Mouse (Mus musculus): ENCODE results near the gene Prl2c3.
"Not testable (repeated sequence)": the region's sequence is repeated elsewhere in the genome, so short reads cannot be mapped to it uniquely, and the experiment has no call there.

Prl2c3 gene

DNA sequence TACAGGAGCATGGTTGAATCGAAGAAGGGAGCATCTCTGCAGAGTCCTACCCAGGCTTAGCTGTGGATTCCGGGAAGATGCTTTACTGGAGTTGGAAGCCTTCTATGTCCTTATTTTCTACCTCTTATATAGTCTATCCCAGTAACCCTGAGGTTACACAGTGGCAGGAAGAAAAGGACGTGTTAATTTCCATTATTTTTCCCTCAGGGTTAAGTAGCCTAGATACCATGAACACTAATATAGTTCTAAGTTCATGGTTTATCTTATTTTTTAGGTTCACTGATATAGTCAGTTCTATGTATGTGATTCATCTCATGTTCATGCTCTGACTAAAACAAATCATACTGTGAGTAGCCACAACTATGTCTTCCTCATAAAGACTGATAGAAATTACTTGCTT is at the start of gene Prl2c3:
Gene Prl2c3, minus strand, starts transcription at position 101 of the 400 bp plus-strand sequence.
- DNase-seq (ENCODE audit: low read depth, low spot score), result not testable (repeated sequence)

DNA sequence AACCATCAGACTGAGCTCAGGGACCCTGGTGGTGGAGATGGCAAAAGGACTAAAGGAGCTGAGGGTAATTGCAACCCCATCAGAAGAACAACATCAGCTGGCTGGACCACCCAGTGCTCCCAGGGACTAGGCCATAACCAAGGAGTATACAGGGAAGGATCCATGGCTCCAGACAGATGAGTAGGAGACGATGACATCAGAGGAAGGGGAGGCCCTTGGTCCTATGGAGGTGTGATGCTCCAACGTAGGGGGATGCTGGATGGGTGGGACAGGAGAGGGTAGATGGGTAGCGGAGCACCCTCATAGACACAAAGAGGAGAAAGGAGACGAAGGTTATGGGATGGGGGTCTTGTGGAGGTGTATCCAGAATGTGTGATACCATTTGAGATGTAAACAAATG is 48.4 kb upstream of the Prl2c3 start:
- DNase-seq (ENCODE audit: low read depth, low spot score), result not testable (repeated sequence)

DNA sequence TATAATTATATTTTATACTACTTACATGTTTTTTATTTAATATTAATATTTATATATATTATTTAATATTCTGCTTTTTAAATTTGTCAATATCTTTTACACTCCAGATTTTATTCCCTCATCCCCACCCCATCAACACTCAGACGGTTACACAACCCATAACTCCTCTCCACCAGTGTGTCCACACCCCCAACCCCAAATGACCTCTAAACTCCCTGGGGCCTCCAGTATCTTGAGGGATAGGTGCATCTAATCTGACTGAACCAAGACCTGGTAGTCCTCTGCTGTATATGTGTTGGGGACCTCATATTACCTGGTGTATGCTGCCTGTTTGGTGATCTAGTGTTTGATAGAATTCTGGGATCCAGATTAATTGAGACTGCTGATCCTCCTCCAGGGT is 44.8 kb upstream of the Prl2c3 start:
- DNase-seq (ENCODE audit: low read depth, low spot score), result not testable (repeated sequence)

DNA sequence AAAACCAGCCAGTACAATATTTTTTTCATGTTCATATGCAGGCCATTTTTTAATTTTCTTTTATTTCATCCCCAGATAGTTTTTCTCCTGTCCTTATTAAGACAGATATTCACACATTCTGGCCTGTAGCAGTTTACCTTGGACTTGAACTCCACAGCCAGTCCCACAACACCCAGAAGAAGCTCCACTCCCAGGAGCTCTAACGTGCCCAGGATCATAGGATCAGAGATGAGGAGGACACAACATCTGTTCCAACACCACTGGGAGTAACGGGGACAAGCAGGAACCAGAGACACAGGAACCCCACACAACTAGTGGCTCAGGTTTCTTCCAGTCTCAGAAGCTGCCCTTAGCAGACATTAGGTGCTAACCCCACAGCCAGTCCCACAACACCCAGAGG is 37.7 kb upstream of the Prl2c3 start:
- not testable (repeated sequence) for DNase-seq (ENCODE audit: low read depth, low spot score)

DNA sequence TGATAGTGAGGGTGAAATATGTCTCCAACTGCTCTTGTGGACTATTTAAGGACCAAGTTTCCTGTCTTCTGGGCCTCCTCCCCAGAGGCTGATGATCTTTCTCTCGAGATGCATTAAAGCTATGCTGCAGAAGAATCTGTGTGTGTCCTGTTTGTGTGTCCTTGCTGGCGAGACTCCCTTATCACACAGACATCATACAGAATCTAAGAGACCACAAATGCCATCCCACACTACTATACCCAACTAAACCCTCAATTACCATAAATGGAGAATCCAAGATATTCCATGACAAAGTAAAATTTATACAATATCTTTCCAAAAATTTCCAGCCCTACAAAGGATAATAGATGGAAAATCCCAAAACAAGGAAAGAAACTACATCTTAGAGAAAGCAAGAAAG is 31.9 kb upstream of the Prl2c3 start:
- no peak for DNase-seq (ENCODE audit: low read depth, low spot score)

DNA sequence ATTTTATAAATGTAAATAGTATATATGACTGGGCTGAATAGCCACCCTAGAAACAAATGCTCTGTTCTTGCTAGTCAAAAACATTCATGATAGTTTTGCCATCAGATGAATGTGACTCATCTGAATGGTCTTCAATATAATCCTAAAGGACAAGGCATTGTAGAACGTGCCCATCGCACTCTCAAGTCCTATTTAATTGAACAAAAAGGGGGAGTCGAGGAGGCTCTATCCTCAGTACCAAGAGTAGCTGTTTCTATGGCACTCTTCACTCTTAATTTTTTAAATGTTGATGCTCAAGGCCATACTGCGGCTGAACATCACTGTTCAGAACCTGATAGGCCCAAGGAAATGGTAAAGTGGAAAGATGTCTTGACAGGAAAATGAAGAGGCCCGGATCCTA is 29.2 kb upstream of the Prl2c3 start:
- DNase-seq (ENCODE audit: low read depth, low spot score), result no peak

DNA sequence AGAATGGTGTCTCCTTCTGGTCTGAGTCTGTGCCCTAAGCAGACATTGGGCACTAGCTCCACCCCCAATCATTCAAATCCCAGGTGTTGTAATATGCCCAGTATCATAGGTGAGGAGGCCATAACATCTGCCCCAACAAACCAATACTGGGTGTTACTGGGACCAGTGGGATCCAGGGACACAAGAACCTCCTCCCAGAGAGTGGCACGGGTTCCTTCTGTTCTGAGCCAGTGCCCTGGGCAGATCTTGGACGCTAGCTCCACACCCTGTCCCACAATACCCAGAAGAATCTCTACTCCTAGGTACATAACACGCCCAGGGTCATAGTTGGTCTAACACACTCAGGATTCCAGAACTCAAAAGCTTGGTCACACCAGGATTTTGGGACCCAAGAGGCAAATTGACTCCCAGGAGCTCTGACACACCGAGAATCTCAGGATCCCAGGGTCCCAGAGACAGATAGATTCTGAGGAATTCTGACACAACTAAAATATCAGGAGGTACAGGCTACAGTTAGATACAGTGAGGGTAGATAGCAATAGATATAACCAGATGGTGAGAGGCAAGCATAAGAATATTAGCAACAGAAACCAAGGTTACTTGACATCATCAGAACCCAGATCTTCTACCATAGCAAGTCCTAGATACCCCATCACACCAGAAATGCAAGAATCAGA is 24.8 kb upstream of the Prl2c3 start:
- not testable (repeated sequence) for DNase-seq (ENCODE audit: low read depth, low spot score)

DNA sequence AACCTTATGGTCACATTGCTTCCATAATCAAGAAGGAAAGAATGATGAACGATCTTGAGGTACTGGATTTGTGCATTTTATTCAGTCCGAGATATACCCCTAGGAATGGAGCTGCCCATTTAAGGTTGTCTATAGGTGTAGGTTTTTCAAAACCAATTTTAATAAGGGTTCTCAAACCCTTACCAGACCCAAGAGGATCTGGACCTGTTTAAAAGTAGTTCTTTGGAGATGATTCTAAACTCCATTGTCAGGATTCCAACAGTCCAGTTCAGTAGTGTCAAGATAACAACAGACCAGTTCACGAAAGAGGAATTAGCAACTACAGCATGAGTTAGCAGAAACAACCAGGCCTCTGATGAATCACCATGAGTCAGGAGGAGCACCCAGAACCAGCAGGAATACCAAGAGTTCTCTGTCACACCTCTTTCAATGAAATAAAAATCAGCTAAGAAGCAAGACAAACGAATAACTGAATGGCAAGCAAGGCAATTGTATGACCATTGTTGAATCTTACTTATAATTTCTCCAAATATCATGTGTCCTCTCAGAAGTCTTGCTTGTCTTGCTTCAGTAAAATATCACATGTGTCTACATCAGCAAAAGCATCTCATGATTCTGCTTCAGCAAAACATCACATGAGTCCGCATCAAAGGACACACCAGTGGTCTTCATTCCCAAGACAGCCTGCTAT is 14.0 kb upstream of the Prl2c3 start:
- not testable (repeated sequence) for DNase-seq (ENCODE audit: low read depth, low spot score)

DNA sequence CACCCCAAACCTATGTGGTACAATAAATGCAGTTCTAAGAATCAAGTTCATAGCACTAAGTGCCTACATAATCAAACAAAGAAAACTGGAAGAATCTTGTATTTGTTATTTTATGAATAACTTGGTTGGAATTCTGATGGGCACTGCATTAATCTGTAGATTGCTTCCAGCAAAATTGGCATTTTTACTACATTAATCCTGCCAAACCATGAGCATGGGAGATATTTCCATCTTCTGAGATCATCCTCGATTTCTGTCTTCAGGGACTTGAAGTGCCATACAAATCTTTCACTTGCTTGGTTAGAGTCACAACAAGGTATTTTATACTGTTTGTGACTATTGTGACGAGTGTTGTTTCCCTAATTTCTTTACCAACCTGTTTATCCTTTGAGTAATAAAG is 9.7 kb upstream of the Prl2c3 start:
- no peak for DNase-seq (ENCODE audit: low read depth, low spot score)

DNA sequence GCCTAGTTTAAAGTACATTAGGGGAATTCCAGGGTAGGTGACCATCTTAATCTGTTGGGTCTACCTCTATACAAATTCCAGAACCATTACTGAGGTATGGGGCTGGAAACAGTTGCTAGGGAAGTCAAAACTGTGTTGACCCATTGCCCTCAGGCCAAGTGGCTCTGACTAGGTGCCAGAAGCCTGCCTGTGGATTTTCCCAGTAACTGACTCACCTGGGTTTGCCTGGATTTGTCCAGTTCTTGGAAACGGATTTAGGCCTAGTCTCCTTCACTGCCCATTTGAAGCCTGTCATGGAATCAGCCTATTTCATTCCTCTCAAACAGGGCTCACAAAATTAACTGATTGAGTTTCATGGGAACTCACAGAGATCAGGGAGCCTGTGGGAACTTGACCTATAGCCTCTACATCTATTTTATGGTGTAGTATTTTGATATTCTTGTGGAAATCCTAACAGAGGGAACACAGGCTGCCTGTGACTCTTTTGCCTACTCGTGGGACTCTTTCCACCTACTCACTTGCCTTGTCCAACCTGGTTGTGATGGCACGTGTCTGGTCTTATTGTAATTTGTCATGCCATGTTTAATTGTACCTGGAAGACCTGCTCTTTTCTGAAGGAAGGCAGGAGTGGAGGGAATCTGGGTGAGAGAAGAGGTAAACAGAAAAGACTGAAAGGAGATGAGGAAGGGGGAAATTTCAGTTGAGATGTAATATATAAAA is 9.1 kb upstream of the Prl2c3 start:
- DNase-seq (ENCODE audit: low read depth, low spot score), result not testable (repeated sequence)

DNA sequence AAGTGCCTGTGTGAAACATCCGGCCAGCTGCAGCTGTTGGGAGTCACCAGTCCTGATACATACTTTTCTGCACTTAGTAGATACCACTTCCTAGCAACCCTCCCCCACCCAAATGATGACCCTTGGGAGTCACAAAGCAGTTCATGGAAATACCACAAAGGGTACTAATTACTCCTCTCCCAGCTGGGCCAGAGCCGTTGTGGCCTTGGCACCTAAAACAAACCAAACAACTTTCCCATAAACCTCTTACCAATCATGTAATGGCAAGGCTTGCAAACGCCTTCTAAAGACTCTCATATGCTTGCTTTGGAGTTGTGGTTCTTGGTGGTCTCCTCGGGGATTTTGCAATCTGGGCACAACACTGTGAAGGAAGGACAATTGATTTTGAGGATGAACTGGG is 6.6 kb upstream of the Prl2c3 start:
- DNase-seq (ENCODE audit: low read depth, low spot score), result not testable (repeated sequence)

DNA sequence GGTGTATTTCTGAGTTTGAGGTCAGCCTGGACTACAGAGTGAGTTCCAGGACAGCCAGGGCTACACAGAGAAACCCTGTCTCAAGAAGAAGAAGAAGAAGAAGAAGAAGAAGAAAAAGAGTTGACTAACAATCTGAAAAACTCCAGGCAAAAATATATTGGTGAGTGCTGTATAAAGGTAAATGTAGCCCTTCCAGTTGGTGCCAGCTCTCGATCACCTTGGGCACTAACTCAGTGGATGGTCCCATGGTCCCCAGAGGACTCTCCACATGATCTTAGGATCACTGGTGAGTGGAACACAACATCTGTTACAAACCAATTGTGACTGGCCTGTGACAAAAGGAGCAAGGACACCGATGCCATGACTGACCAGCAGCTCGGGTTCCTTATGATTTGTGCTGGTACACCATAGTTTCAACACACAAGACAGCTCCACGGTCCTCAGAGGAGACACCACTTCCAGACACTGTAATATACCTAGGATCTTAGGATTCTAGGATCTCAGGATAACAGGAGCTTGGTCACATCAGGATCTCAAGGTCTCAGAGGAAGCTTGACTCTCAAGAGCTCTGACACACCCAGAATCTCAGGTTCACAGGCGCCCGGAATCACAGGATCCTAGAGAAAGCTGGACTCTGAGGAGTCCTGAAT is 30.3 kb downstream of the Prl2c3 start:
- DNase-seq (ENCODE audit: low read depth, low spot score), result not testable (repeated sequence)
